Mouse (Mus musculus) hindbrain, postnatal 0 days (tissue): ENCODE data around the gene Gnai3. TPM values are rescaled to one million over a fixed set of nuclear protein-coding genes. Genes with fewer than 3 reads are reported as not detected.
A peak's percentile ranks its signal among the peaks of the same experiment; 100 is the strongest.

ENCODE experiments used
- ATAC-seq: fragments of 200-750 bp; cut with Nextera tagmentation; 2 replicates; pipeline ENCODE4 v1.8.0; 2017; ENCODE audit warnings: mild to moderate bottlenecking, moderate TSS enrichment, moderate library complexity
- DNase-seq: peaks from one replicate; pipeline ENCODE4 v3.0.0-alpha.2; 2015; ENCODE audit warnings: low spot score
- H3K27ac ChIP-seq: fragments of 300-500 bp; sonication (generic); 2 replicates; pipeline ENCODE4 v1.5.1; 2014; ENCODE audit warnings: mild to moderate bottlenecking
- H3K27me3 ChIP-seq: fragments of 300-500 bp; sonication (generic); 2 replicates; pipeline ENCODE4 v1.6.1; 2014; ENCODE audit warnings: low read length, mixed read lengths; ENCODE audit not compliant: insufficient read depth
- H3K36me3 ChIP-seq: fragments of 300-500 bp; sonication (generic); 2 replicates; pipeline ENCODE4 v1.6.1; 2014; ENCODE audit warnings: low read length, mixed read lengths; ENCODE audit not compliant: insufficient read depth
- H3K4me1 ChIP-seq: fragments of 300-500 bp; sonication (generic); 2 replicates; pipeline ENCODE4 v1.6.1; 2014; ENCODE audit warnings: antibody characterized with exemption, low read length, mixed read lengths; ENCODE audit not compliant: insufficient read depth
- H3K4me2 ChIP-seq: fragments of 300-500 bp; sonication (generic); 2 replicates; pipeline ENCODE4 v1.6.1; 2014; ENCODE audit warnings: low read depth, mild to moderate bottlenecking, low read length, moderate library complexity, mixed read lengths
- H3K4me3 ChIP-seq: fragments of 300-500 bp; sonication (generic); 2 replicates; pipeline ENCODE4 v1.5.1; 2014; ENCODE audit warnings: low read length
- H3K9ac ChIP-seq: fragments of 300-500 bp; sonication (generic); replicated peaks from 2 replicates; pipeline ENCODE4 v1.6.1; 2014; ENCODE audit warnings: mild to moderate bottlenecking, low read length, moderate library complexity, mixed read lengths
- H3K9me3 ChIP-seq: fragments of 300-500 bp; sonication (generic); 2 replicates; pipeline ENCODE4 v1.6.1; 2016; ENCODE audit warnings: low read length, mixed read lengths
- CTCF ChIP-seq: IDR thresholded peaks from 2 replicates; pipeline ENCODE4 v1.5.1; 2016; ENCODE audit warnings: antibody characterized with exemption, control low read depth, low read depth
- WGBS: fragments of 180-500 bp; shearing (Covaris S2); extraction: QIAGEN DNeasy Blood & Tissue Kit; methylation state at CpG from one replicate; pipeline ENCODE4 v1.1.7; 2014; 5-methylcytosine and 5-hydroxymethylcytosine counted together
- polyA plus RNA-seq: library from polyadenylated mRNA; unstranded; fragments of >200 nt; fragmentation: Nextera tagmentation; extraction: Ambion mirVana; gene quantifications from 2 replicates; pipeline ENCODE4 v1.2.1, GENCODE M21; 2015
- total RNA-seq: library from RNA; depleted of rRNA; stranded (reverse); fragments of >200 nt; gene quantifications from 2 replicates; pipeline ENCODE4 v1.2.3, GENCODE M21; 2014

Gnai3 gene
- total and polyA plus RNA-seq, 2 experiments from 2014 or later = 61.0 to 100 TPM

DNA sequence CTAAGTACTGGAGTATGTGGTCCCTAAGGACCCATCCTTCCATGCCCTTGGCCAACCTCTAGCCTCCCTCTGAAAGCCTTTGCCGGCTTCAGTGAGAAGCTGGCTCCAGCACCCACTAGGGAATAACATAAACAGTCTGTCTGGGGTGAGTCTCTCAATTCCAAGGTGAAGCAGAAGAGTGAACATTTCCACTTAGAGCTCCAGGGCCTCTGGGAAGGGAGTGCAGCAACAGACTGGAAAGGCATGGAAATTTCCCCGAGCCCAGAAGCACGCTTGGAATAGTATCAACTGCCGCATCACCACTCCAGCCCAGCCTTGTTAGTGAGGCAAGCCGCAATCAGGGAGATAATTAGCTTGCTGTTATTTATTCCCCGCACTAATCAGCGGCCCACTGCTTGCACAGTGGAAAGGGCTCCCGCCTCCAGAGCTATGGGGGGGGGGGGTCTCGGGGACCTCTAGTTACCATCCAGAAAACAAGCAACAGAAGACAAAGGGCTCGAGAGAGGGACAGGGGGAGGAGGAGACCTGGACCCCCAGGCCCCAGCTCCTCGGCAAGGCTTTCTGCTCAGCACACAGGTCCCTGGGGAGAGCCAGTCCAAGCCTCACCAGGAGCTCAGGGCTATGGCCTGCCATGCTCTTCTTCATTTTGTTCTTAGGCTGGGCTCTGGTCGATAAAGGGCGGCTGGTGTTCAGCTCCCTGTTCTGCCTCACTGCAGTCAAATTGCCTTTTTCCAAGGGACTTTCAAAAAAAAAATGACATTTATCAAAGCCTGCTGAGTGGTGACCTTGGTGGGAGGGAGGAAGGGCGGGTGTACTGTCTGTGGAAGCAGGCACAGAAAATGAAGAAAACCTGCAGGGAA lies 29.0 kb upstream of the Gnai3 start:
- WGBS = 16% methylated on average over 14 of the region's 14 CpGs
- H3K4me1 ChIP-seq = peaks cover 10% of the 10 kb centered on the region; the same call in 1 of the 2 replicates
- H3K4me3 ChIP-seq = no peak overlapping the region
- DNase-seq (peak; percentile 80), ATAC-seq (peak; percentile 82)
- peak overlapping the region; percentile 31; the same call in 1 of the 2 replicates for H3K9ac ChIP-seq
- no peaks in the 10 kb centered on the region for H3K9me3 ChIP-seq
- no peaks in the 10 kb centered on the region for H3K27me3 ChIP-seq
- peak overlapping the region; percentile 66 for H3K27ac ChIP-seq
- no peak for TF ChIP-seq CTCF
- no peaks in the 10 kb centered on the region for H3K36me3 ChIP-seq
- H3K4me2 ChIP-seq = peak overlapping the region; percentile 42

DNA sequence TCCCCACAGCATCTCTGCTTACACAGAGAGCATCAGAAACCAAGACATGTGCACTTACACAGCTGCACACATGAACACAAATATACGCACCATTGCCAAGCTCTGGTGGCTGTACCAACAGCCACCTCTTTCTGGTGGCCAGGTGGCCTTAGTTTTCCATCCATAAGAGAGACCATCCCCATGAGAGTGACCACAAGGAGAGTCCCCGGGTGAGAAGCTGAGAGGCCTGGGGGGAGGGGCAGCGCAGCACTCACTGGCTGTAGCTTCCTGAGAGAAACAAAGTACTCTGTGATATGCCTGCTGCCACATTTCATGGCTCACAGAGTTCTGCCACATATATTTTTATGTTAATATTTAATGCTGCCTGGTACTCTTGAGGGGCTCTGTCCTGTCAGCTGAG lies 23.3 kb upstream of the Gnai3 start:
- H3K36me3 ChIP-seq = no peaks in the 10 kb centered on the region
- H3K4me1 ChIP-seq = peaks cover 12% of the 10 kb centered on the region; the same call in 1 of the 2 replicates
- no peak overlapping the region for H3K4me2 ChIP-seq
- 51% methylated on average over 3 of the region's 3 CpGs for WGBS
- H3K9ac ChIP-seq = no peak overlapping the region
- TF ChIP-seq CTCF = no peak
- no peaks in the 10 kb centered on the region for H3K9me3 ChIP-seq
- no peak overlapping the region for H3K4me3 ChIP-seq
- DNase-seq (no peak), ATAC-seq (no peak)
- H3K27ac ChIP-seq = no peak overlapping the region
- H3K27me3 ChIP-seq = no peaks in the 10 kb centered on the region

DNA sequence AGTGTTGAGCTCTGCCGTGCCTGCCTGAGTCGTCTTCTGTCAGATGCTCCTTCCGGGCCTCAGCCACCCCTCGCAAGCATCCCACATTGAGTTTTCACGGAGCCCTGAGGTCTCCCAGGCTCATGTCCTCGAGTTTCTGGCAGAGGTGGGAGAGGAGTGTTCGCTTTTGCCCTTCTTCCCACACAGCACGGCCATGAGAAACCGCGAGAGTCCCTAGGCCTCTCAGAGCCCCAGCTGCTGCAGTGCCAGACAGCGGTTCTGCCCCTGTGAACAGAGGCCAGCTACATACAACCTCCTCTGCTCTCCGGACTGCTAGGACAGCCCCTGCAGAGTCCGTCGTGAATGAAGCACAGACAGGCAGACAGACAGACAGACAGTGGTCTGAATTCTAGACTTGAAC lies 21.6 kb upstream of the Gnai3 start:
- Histone ChIP-seq H3K4me2 (no peak overlapping the region), H3K4me1 (peaks cover 12% of the 10 kb centered on the region; the same call in 1 of the 2 replicates), H3K27me3 (no peaks in the 10 kb centered on the region), H3K36me3 (no peaks in the 10 kb centered on the region), H3K9me3 (no peaks in the 10 kb centered on the region), H3K4me3 (no peak overlapping the region), H3K9ac (no peak overlapping the region), H3K27ac (no peak overlapping the region)
- 46% methylated on average over 14 of the region's 14 CpGs for WGBS
- no peak for TF ChIP-seq CTCF
- no peak for DNase-seq
- no peak for ATAC-seq

DNA sequence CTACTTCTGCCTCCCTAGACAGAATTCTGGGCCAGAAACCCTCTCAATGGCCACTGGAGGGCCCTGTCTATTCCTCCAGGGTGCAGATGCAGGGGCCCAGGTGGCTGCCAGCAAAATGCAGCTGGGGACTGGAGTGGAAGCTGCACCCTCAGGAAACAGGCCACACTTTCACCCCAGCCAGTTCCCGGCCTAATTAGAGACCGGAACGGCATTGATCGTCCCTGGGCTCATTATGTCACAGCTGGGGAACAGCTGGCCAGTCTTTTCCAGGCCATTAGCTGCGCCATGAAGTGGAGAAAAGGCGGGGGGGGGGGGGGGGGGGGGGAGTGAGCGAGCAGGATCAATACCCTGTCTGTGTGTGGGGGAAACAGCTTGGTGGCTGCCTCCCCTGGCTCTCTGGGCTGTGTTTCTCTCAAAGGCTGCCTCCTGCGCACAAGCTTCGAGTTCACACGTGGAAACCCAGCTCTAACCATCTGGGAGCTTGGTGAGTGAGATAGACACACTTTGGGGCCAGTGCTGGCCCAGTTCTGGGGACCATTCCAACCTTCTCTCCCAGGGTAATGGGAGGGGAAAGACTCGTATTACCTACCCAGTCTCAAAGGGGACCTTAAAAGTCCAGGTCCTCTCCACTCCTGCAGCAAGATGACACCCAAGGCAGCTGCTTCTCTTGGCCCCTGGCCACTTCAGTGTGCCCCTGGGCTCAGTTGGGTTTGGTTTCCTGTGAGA lies 20.7 kb upstream of the Gnai3 start:
- WGBS = 12% methylated on average over 8 of the region's 11 CpGs
- Histone ChIP-seq H3K9ac (no peak overlapping the region), H3K36me3 (no peaks in the 10 kb centered on the region), H3K4me1 (peaks cover 12% of the 10 kb centered on the region; the same call in 1 of the 2 replicates), H3K27ac (no peak overlapping the region), H3K4me2 (no peak overlapping the region), H3K9me3 (no peaks in the 10 kb centered on the region), H3K27me3 (no peaks in the 10 kb centered on the region), H3K4me3 (no peak overlapping the region)
- DNase-seq (peak; percentile 76), ATAC-seq (peak; percentile 75)
- TF ChIP-seq CTCF = peak; percentile 48

DNA sequence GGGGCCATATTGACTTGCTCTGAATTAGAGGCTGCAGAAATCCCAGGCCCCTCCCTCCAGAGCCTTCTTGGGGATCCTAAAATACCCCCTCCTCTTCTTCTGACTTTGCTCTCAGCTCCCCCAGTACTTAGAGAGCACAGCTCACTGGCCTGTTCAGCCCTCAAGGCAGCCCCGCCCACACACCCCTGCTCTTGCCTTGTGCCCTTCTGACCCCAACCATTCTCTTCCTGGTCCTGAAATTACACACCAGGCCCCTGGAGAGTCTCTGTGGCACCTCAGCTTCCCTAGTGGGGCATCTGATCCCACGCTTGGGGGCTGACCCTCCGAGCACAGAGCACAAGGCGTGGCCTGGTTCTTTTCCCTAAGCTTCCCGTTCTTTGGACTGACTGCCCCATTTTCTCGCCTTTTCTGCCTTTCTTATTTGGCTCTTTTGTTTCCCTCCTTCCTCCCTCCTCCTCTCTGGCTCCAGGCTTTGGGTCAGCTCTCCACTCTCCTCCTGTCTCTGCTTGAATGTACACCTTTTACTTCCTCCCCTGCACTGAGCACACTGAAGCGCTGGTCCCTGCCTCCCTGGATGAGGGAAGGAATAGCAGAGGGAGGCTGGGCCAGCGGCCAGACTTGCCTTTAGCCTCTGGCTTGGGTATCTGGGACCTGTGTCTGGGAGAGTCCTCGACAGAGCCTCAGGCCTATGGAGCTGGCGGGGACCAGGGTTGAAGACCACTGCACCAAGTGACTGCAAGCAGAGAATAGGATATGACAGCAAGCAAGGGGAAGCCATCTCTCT lies 19.8 kb upstream of the Gnai3 start:
- H3K9ac ChIP-seq = no peak overlapping the region
- DNase-seq = peak; percentile 18
- 0 out of 2 replicates have a peak overlapping the region, but pooled peaks have one; percentile 48 for H3K4me2 ChIP-seq
- peaks cover 12% of the 10 kb centered on the region; the same call in 1 of the 2 replicates for H3K4me1 ChIP-seq
- H3K9me3 ChIP-seq = no peaks in the 10 kb centered on the region
- H3K27ac ChIP-seq = peak overlapping the region; percentile 26; the same call in 1 of the 2 replicates
- TF ChIP-seq CTCF = no peak
- 28% methylated on average over 10 of the region's 10 CpGs for WGBS
- H3K27me3 ChIP-seq = no peaks in the 10 kb centered on the region
- H3K4me3 ChIP-seq = no peak overlapping the region
- H3K36me3 ChIP-seq = no peaks in the 10 kb centered on the region
- ATAC-seq = peak; percentile 31; the same call in 1 of the 2 replicates

DNA sequence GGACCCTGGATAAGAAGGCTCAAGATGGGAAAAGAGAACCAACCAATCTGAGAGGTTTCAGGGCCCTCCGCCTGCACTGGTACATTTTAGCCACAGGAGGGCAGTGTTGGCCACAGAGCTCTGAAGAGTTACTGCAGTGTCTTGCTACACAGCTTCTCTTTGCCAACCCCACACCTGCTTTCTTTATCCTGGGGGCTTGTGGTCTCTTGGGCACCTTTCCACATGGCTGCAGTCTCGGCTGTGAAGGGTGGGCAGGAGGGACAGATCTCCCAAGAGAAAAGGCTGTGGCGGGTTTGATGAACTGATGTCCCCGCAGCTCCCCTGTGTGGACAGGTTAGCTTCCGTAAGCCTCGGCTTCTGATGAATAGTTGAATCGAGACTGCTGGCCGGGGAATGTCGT lies 18.9 kb upstream of the Gnai3 start:
- Histone ChIP-seq H3K4me3 (peak overlapping the region; percentile 10; the same call in 1 of the 2 replicates), H3K9ac (no peak overlapping the region), H3K27ac (0 out of 2 replicates have a peak overlapping the region, but pooled peaks have one; percentile 16), H3K4me1 (peaks cover 12% of the 10 kb centered on the region; the same call in 1 of the 2 replicates), H3K36me3 (no peaks in the 10 kb centered on the region), H3K27me3 (no peaks in the 10 kb centered on the region), H3K9me3 (no peaks in the 10 kb centered on the region), H3K4me2 (peak overlapping the region; percentile 48)
- ATAC-seq (peak; percentile 75), DNase-seq (peak; percentile 92)
- peak; percentile 98 for TF ChIP-seq CTCF
- WGBS = 14% methylated on average over 9 of the region's 9 CpGs
